Mouse (Mus musculus) urinary bladder, postnatal 14 days (tissue): ENCODE results near the gene Pdia4.
"Not testable (repeated sequence)": the region's sequence is repeated elsewhere in the genome, so short reads cannot be mapped to it uniquely, and the experiment has no call there.

Experiments used
- DNase-seq: peaks from one replicate; pipeline ENCODE4 v3.0.0; 2021; ENCODE audit warnings: low spot score

Gene Pdia4

DNA sequence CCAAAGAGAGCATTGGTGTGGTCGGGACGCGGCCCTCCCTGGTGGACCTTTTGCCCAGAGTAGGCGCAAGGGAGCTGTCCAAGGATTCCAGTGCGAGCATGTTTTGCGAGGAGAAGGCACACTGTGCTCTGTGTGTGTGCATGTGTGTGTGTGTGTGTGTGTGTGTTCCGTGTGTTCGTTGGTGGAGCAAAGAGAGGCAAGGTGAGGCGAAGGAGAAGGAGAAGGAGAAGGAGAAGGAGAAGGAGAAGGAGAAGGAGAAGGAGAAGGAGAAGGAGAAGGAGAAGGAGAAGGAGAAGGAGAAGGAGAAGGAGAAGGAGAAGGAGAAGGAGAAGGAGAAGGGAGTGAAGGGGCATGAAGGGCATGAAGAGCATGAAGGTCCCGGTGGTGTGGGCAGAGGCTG, 50.5 kb downstream of the Pdia4 start:
- DNase-seq: not testable (repeated sequence)

DNA sequence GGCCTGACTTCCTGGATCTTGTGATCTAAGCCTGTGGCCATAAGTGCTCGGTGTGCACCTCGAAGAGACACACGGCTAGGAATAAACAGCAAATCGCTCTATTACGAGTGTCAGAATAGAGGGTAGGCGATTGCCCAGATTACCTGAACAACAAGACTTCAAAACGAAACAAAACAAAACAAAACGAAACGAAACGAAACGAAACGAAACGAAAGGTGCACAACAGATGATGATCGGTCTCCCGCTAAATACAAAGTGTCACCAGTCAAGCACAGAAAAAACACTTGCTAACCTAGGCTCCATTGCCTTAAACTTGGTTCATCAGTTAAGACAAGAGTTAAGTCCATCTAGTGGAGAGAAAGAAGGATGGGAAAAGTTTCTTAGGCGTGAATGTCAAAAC, 53.8 kb downstream of the Pdia4 start:
- DNase-seq: not testable (repeated sequence)

DNA sequence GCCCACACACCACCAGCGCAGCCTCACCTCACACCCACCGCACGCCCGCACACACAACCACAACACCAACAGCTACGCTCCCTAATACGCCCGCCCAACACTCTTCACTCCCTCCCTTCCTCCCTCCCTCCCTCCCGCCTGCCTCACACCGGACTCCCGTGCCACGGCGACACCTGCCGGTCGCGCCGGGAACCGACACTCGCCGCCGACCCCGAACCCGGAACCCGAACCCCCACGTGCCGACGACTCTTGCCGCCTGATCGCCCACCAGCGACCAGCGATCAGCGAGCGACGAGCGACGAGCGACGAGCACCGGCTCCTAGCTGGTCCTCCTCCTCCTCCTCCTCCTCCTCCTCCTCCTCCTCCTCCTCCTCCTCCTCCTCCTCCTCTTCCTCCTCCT, 55.4 kb downstream of the Pdia4 start:
- peak; percentile 27 for DNase-seq

DNA sequence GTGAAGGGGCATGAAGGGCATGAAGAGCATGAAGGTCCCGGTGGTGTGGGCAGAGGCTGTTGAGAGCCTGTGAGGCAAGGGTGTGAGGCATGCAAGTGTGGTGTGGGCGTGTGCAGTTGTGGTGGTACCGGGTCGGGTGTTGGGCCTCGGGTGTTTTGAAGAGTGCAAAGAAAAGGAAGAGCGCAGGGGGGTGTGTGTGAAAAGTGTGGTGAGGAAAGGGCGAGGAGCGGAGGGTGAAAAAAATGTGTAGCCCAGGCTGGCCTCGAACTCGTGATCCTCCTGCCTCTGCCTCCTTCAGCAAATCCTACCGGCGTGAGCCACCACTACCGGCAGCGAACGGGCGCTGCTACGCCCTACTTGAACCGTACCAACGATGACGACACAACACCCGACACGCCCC, 55.8 kb downstream of the Pdia4 start:
- DNase-seq: not testable (repeated sequence)

DNA sequence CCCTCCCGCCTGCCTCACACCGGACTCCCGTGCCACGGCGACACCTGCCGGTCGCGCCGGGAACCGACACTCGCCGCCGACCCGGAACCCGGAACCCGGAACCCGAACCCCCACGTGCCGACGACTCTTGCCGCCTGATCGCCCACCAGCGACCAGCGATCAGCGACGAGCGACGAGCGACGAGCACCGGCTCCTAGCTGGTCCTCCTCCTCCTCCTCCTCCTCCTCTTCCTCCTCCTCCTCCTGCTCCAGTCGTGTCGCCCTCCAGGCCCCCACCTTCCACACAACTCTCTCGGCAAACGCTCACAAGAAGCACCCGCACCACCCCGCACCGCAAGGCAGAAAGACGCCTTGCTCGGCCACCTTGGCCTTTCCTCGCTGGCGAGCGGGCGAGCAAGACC, 60.1 kb downstream of the Pdia4 start:
- DNase-seq: not testable (repeated sequence)

DNA sequence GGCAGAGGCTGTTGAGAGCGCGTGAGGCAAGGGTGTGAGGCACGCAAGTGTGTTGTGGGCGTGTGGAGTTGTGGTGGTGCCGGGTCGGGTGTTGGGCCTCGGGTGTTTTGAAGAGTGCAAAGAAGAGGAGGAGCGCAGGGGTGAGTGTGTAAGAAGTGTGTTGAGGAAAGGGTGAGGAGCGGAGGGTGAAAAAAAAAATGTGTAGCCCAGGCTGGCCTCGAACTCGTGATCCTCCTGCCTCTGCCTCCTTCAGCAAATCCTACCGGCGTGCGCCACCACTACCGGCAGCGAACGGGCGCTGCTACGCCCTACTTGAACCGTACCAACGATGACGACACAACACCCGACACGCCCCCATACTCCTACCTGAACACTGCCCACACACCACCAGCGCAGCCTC, 64.9 kb downstream of the Pdia4 start:
- peak; percentile 81 for DNase-seq

- not testable (repeated sequence) for DNase-seq
Observed at GRCm38 (mm10) chr6:47747886-47748285, 65.3 kb downstream of the Pdia4 start.
